Mouse (Mus musculus) thymus, adult 2 months (tissue): ENCODE data around the gene Fgfr2.

Experiments used
- CTCF ChIP-seq: fragments of 200-500 bp; IDR thresholded peaks from 2 replicates; pipeline ENCODE4 v1.5.1; 2012; ENCODE audit warnings: mild to moderate bottlenecking, control low read depth, low read length, moderate library complexity, borderline replicate concordance; ENCODE audit not compliant: control insufficient read depth, poor library complexity, insufficient read depth; ENCODE audit errors: extremely low read depth
- POLR2A ChIP-seq: fragments of 200-500 bp; IDR thresholded peaks from 2 replicates; pipeline ENCODE4 v1.6.1; 2012; ENCODE audit warnings: mild to moderate bottlenecking, low read length, control low read depth, moderate library complexity; ENCODE audit not compliant: control insufficient read depth, poor library complexity, insufficient read depth; ENCODE audit errors: extremely low read depth

DNA sequence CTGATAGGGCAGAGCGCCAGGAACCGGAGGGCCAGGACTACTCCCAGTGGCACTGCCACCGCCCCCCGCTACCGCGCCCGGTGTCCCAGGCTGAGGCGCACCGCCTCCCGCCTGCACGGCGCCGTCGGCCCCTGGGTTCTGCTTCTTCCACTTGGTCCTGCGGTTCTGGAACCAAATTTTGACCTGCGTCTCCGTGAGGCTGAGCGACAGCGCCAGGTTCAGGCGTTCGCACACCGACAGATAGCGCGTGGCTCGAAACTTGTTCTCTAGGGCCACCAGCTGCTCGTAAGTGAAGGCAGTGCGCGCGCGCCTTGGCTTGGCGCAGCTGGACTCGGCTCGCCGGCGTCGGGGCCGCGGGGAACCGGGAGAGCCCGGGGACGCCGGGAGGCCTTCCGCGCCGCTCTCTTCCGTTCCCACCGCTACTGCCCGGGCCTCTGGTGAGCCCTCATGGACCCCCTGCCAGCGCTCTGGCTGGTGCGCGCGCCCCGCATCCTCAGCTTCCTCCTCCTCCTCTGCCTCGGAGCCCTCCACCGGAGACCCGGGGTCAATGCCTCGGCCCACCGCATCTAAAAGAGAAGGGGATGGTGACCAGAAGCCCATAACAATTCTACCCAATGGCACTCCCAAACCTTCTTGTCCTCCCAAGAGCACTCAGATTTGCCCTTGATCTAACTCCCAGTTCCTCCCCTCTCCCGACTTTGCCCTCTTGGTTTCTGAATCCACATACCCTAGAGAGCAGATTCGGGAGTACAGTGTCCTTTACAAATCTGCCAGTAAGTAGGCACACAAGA is 525.7 kb downstream of the Fgfr2 start:
- TF ChIP-seq POLR2A (no peak), CTCF (no peak)
